Mouse (Mus musculus) regulatory T cell (primary cell): ENCODE measurements around the gene 1810010D01Rik.

ENCODE experiments used
- in situ Hi-C: fragments of 300-600 bp; cut with MboI, MseI; formaldehyde crosslinking; loops from one replicate; pipeline ENCODE4 v1.15.1; 2025; ENCODE audit warnings: high pct_unique_total_duplicates

1810010D01Rik gene

DNA sequence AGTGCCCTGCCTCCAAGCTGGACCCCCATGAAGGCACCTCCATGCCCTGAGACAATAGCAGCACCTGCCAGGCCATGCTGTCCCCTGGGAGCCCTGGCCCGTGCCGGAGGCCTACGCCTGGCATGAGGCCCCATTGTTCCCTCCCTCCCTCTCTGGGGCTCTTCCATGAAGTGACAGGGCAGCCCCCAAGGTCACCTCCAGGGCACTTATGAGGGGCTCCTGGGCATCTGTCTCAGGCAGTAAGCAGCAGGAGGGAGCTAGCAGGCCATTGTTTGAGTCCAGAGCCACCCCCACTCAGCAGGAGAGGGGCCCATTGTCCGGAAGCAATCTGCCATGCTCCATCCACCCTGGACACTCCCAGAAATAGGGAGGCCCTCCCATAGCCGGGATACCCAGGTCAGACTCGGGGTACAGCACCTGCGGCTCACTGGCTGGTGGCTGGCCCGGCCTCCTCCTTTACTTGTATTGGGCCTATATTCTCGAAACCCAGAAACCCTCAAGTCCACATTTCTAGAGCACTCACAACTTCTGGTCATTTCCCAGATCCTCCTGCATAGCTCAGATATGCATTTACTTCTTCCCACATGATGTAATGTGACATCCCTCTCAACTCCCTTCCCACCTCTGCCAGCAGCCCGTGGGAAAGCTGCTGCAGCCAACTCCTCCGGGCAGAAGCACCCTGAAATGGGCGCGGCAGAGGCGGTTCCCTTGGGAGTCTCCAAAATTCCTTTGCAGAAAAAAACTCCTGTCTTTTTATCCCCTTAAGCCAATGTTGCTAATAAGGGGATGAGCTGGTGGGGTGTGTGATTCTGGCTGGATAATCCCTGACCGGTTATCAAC lies 30.9 kb downstream of the 1810010D01Rik start:
- in situ Hi-C loops = no loop called here

DNA sequence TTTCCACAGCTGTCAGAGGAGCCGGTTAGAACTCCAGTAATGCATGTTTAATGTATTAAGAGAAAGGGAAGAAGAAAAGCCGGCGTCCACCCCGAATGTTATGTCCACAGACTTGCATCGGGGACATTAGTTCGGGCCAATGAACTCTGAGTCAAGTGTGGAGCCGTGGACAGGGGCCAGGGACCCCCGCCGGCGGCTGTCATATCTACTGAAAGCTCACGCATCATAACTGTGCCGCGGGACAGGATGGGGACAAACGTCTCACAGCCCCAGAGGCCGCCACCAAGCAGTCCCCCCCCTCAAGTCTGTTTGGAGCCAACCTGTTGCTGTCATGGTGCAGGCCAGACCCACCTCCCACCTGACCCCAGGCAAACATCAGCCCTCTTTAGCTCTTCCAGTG lies 34.4 kb downstream of the 1810010D01Rik start:
- in situ Hi-C loops = no loop called here

DNA sequence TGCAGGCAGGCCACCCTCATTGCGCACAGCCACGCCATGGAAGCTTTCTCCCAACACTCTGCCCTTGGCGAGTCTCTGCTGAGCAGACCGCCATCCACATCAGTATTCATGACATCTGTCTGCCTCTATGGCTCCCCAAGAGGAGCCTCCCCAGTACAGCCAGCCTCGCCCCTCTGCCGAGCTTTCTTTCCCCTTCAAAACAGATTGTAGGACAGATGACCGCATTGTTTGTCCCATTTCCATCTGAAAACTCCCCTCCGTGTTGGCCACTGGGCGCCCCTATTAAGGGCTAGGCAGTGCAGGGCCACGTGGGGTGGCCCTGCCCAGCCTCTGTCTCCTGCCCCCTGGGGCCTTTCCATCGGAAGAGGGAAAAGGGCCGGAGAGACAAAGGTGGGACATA lies 34.8 kb downstream of the 1810010D01Rik start:
- in situ Hi-C loops = no loop called here

DNA sequence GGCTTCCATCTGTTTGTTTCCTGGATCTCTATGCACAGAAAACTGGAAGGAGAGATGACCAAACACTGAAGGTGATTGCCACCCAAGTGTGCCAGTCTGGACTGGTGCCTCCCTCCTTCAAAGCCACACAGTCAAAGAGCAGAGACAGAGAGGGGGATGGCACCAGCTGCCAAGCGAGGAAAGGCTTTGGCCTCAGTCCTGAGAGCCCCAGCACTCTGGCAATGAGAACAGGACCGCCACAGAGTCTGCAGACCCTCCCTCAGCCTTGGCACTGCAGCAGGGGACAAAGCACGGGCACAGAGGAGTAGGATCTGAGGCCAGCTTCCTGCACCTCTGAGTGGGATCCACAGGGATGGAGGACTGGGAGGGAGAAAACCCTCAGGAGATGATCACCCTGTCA lies 38.2 kb downstream of the 1810010D01Rik start:
- in situ Hi-C loops = no loop called here

DNA sequence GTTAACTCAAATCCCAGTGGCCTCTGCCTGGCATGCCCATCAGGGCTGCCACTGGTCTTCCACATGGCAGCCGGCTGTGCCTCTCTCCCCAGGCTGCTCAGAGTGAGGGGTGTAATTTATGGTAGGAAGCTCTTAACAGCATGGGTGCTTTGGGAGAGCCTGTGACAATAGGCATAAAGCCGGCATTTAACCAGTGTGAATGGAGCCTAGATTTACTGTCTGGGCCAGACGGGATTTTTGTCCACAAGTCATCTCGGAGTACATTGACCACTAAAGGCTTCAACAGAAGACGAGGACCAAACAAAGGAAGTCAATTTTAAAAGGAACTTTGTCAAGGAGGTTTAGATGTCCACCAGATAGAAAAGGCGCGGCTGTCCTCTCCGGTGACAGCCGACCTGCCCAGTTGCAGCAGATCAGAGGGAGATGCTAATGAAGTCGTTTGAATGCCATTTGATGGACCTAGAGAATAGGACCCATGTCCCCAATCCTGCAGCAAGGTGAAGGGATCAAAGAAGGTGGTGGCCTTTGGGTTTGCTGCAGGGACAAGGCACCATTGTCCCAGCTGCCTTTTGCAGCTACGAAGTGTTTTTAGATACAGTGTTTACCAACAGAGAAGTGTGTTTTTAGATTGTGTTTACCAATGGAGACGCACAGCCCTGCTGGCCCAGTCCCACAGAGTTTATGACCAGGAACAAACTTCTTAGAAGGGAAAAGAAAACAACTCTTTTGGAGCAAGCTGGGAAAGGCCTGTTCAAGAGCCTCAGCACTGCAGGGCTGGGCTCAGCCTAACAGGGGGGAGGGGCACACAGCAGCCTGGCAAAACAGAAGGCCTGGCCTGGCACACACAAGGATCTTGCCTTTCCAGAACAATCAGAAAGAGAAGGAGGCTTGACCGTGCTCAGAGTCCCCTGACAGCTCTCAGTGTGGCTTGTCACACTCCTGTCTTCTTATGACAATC lies 48.4 kb downstream of the 1810010D01Rik start:
- in situ Hi-C loops = no loop called here
